Mouse (Mus musculus): ENCODE results near the gene Hoxd9. TPM values are rescaled to one million over a fixed set of nuclear protein-coding genes. Genes with fewer than 3 reads are reported as not detected.

Gene Hoxd9
- polyA plus RNA-seq, 1 experiment from 2014 or later: not detected

DNA sequence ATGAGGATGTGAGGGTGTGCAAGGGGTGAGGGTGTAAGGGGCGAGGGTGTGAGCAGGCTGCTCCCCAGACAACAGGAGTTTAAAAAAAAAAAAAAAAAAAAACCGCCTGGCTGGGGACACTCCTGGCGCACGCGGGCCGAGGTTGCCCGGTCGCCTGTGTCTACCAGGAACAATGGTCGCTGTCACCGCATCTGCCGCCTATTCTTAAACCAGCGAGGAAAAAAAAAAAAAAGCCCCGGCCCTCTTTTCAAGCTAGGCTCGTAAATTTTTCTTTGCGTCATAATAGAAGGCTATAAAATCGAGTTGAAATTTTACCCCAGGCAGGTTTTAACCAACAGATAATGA, 35.8 kb downstream of the Hoxd9 start:
- Histone ChIP-seq H3K36me3 (no peaks in the 10 kb centered on the region), H3K9ac (no peak overlapping the region), H3K27ac (replicated peaks) (no peak overlapping the region), H3K4me2 (no peak overlapping the region), H3K27me3 (replicated peaks) (peaks cover 100% of the 10 kb centered on the region), H3K4me3 (no peak overlapping the region), H3K4me1 (peaks cover 13% of the 10 kb centered on the region; the same call in 1 of the 2 replicates), H3K9me3 (no peaks in the 10 kb centered on the region)
- 2% methylated on average over 14 of the region's 16 CpGs for WGBS
- no peak for ATAC-seq (ENCODE audit: extremely low read depth, insufficient number of reproducible peaks, low FRiP score, low TSS enrichment)

- no peak overlapping the region for H3K4me2 ChIP-seq
- no peaks in the 10 kb centered on the region for H3K9me3 ChIP-seq
- no peak overlapping the region for H3K9ac ChIP-seq
- H3K36me3 ChIP-seq: no peaks in the 10 kb centered on the region
- no peak for ATAC-seq (ENCODE audit: extremely low read depth, insufficient number of reproducible peaks, low FRiP score, low TSS enrichment)
- H3K27ac ChIP-seq (replicated peaks): no peak overlapping the region
- H3K4me3 ChIP-seq: no peak overlapping the region
- peaks cover 13% of the 10 kb centered on the region; the same call in 1 of the 2 replicates for H3K4me1 ChIP-seq
- WGBS: 4% methylated on average over 6 of the region's 6 CpGs
- peaks cover 100% of the 10 kb centered on the region for H3K27me3 ChIP-seq (replicated peaks)
Observed at GRCm38 (mm10) chr2:74733765-74734164, 36.2 kb downstream of the Hoxd9 start.

DNA sequence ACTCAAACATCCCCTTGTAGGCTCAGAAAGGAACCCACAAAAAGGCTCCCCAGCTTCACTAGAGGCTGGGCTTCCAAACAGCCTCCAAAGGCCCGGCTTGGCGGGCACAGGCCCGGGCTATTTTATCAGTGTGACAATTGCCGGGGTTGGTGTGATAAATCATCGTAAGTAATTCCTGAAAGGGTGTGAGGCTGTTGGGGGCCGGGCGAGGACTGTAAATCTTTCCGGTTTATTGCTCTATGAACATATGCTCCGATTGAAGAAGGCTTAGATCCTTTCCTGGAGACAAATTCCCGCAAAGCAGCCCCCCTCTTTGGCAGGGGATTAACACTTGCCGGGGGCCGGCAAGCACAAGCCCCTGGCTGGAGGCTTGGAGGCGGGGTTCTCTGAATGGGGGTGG, 36.9 kb downstream of the Hoxd9 start:
- Histone ChIP-seq H3K27me3 (replicated peaks) (peaks cover 100% of the 10 kb centered on the region), H3K4me2 (no peak overlapping the region), H3K9me3 (no peaks in the 10 kb centered on the region), H3K36me3 (no peaks in the 10 kb centered on the region), H3K27ac (replicated peaks) (no peak overlapping the region), H3K4me3 (no peak overlapping the region), H3K9ac (no peak overlapping the region), H3K4me1 (peaks cover 13% of the 10 kb centered on the region; the same call in 1 of the 2 replicates)
- no peak for ATAC-seq (ENCODE audit: extremely low read depth, insufficient number of reproducible peaks, low FRiP score, low TSS enrichment)
- 3% methylated on average over 13 of the region's 13 CpGs for WGBS

DNA sequence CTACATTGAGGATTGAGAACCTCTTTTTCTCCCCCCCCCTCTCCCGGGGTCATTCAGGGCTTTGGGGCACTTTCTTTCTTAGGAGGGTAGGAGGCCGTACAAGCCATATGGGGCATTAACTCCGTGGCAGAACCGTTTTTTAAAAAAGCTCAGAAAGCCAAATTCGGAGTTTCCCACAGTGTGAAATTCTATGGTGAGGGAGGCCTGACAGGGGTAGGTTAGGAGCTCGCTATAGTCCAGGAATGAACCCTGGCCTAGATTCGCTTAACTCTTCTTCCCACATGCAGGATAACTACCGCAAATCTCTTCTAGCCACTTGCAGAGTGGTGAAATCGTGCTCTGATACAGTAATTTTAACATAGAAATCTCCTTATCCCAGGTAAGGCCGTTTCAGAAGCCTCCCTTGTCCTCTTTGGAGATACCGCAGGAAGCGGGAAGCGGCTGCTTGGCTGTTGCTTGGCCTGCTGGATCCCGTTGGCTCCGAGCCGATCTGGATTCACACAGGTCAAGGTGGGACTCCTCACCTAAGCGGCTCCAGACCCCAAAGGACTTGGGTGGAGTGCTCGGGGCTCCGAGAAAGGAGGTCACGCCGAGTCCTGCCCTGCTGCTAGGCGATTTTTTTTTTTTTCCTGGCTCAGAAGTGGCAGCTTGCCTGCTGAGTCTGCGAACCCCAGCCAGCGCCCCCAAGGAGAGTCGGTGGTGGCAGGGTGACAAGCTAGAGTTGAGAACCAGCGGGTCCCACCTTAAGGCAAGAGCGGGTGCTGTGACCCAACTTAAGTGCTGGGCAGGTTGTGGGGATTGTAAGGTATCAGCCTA, 37.7 kb downstream of the Hoxd9 start:
- no peak for ATAC-seq (ENCODE audit: extremely low read depth, insufficient number of reproducible peaks, low FRiP score, low TSS enrichment)
- 3% methylated on average over 27 of the region's 27 CpGs for WGBS
- H3K9me3 ChIP-seq: no peaks in the 10 kb centered on the region
- H3K36me3 ChIP-seq: no peaks in the 10 kb centered on the region
- H3K4me2 ChIP-seq: peak overlapping the region; percentile 53; the same call in 1 of the 2 replicates
- H3K27ac ChIP-seq (replicated peaks): no peak overlapping the region
- peaks cover 14% of the 10 kb centered on the region for H3K4me1 ChIP-seq
- H3K4me3 ChIP-seq: peak overlapping the region; percentile 29; the same call in 1 of the 2 replicates
- peaks cover 100% of the 10 kb centered on the region for H3K27me3 ChIP-seq (replicated peaks)
- H3K9ac ChIP-seq: no peak overlapping the region

GRCm38 (mm10) chr2:74735851-74736687, 38.5 kb downstream of the Hoxd9 start:
- H3K4me2 ChIP-seq: peak overlapping the region; percentile 53
- peaks cover 99% of the 10 kb centered on the region for H3K27me3 ChIP-seq (replicated peaks)
- H3K27ac ChIP-seq (replicated peaks): no peak overlapping the region
- 0 out of 2 replicates have a peak overlapping the region, but pooled peaks have one; percentile 24 for H3K9ac ChIP-seq
- H3K9me3 ChIP-seq: no peaks in the 10 kb centered on the region
- no peaks in the 10 kb centered on the region for H3K36me3 ChIP-seq
- peak overlapping the region; percentile 29 for H3K4me3 ChIP-seq
- under 1% methylated on average over 42 of the region's 42 CpGs for WGBS
- H3K4me1 ChIP-seq: peaks cover 19% of the 10 kb centered on the region
- no peak for ATAC-seq (ENCODE audit: extremely low read depth, insufficient number of reproducible peaks, low FRiP score, low TSS enrichment)

DNA sequence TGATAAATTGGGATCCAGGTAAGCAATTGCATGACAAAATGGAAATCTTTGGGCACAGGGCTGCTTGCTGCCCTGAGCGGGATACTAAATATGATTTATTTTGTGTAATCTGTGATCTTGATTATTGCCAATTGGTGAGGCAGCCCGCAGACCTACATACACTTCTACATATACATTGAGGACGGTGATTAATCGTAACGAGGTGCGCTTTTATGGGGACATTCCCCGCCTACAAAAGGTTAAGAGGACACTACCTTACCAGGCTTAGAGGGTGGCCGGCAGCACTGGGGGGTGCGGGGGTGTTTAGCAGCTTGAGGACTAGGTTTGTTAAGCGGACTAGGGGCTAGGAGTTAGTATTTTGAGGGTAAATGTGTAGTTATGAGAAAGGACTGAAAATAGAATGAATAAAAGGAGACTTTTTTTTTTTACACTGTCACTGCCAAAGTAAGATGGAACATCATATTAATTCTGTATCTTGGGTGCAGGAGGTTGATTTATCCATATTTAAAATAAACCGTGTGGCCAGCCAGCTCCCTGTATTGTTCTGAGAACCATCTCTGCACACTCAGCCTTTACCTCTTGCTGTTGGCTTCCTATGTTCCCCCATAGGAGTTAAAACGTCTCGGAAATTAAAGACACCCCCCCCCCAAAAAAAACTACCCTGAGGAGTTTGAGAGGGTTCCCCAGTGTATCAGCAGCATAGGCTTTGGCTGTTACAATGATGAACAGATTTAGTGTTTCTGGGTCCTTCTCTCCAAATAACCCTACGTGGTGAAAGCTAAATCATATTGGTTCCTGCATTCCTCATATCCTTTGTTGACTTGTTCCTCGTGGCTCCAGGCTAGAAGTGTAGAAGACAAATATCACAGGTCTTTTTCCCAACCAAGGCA, 39.4 kb downstream of the Hoxd9 start:
- 4% methylated on average over 15 of the region's 15 CpGs for WGBS
- Histone ChIP-seq H3K4me1 (peaks cover 19% of the 10 kb centered on the region), H3K27ac (replicated peaks) (no peak overlapping the region), H3K27me3 (replicated peaks) (peaks cover 99% of the 10 kb centered on the region), H3K4me3 (peak overlapping the region; percentile 29), H3K4me2 (no peak overlapping the region), H3K9me3 (no peaks in the 10 kb centered on the region), H3K36me3 (no peaks in the 10 kb centered on the region), H3K9ac (no peak overlapping the region)
- no peak for ATAC-seq (ENCODE audit: extremely low read depth, insufficient number of reproducible peaks, low FRiP score, low TSS enrichment)

DNA sequence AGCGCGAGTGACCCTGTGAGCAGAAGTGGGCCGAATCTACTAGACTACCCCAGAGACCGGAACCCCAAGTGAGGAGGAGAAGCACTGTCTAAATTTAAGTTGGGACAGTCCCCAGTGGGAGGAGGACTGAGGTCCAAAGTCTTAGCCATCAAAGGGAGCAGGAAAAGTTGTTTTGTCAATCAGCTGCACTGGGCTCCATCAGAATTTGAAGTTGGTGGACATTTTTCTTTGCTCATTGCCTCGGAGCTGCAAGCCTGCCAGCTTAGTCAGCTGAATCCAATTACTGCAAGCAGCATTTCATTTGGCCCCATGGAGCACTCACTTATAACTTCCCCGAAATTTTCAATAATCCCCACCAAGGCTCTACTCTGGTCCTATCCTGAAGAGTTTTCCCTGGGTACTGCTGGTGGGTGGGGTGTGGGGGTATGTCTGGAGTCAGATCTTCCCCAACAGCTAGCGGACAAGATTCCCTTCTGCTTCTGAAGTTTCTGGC, 40.1 kb downstream of the Hoxd9 start:
- Histone ChIP-seq H3K27me3 (replicated peaks) (peaks cover 99% of the 10 kb centered on the region), H3K9ac (no peak overlapping the region), H3K9me3 (no peaks in the 10 kb centered on the region), H3K4me1 (peaks cover 14% of the 10 kb centered on the region), H3K36me3 (no peaks in the 10 kb centered on the region), H3K4me2 (no peak overlapping the region), H3K4me3 (0 out of 2 replicates have a peak overlapping the region, but pooled peaks have one; percentile 8), H3K27ac (replicated peaks) (no peak overlapping the region)
- no peak for ATAC-seq (ENCODE audit: extremely low read depth, insufficient number of reproducible peaks, low FRiP score, low TSS enrichment)
- 6% methylated on average over 7 of the region's 7 CpGs for WGBS

DNA sequence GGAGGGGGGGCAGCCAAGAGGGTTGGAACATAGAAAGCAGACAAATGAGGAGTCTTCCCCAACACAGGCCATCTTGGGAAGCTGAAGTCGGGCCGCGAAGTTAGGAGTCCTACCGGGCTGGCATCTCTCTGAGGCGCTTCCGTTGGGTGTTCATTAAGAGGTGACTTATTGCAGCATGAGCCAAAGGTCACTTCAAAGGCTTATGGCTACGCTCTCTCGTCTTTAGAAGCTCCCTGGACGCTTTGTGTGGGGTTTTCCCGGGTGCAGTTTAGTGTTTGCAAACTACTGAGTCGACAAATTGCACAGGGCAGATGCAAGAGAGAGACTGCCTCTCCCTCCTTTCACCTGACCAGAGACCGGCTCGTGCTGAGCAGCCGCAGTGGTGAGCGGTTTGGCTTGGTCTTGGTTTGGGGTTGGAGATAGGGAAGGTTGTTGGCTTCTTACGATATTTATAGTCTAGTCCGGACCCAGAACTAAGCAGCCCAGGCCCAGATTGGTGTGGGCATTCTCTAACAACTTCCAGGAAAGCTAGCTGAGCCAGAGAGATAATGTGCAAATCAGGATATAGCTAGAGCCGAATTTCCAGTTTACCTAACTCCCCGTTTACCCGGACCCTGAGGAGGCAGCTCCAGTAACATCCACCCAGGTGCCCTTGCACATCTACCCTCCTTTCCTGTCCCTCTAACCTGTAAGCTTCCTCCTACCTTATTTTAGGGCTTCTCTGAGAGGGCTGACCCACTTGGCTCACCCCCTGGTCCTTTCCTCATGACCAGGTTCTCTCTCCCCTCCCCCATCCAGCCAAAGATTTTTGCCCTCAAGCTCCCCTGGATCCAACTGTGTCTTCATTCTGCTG, 41.3 kb downstream of the Hoxd9 start:
- Histone ChIP-seq H3K9me3 (no peaks in the 10 kb centered on the region), H3K4me3 (no peak overlapping the region), H3K9ac (no peak overlapping the region), H3K36me3 (no peaks in the 10 kb centered on the region), H3K4me1 (peaks cover 12% of the 10 kb centered on the region), H3K27ac (replicated peaks) (no peak overlapping the region), H3K27me3 (replicated peaks) (peaks cover 99% of the 10 kb centered on the region), H3K4me2 (no peak overlapping the region)
- ATAC-seq (ENCODE audit: extremely low read depth, insufficient number of reproducible peaks, low FRiP score, low TSS enrichment): no peak
- WGBS: 2% methylated on average over 20 of the region's 20 CpGs

DNA sequence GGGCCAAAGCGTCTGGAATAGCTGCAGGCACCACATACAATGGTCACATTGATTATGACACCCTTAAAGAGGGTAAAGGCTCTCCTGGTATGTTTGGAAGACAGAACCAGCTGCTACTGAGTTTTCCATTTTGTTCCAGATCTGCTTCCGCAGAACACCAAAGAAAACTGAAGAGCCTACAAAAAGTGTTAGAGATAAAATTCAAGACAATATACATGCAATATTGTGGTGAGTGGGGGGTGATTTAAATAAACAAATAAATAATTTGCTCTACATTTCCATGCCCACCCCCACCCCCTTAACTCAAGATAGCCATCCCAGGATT, 41.9 kb downstream of the Hoxd9 start:
- Histone ChIP-seq H3K27ac (replicated peaks) (no peak overlapping the region), H3K4me3 (no peak overlapping the region), H3K4me1 (peaks cover 12% of the 10 kb centered on the region), H3K27me3 (replicated peaks) (peaks cover 99% of the 10 kb centered on the region), H3K9ac (no peak overlapping the region), H3K9me3 (no peaks in the 10 kb centered on the region), H3K36me3 (no peaks in the 10 kb centered on the region), H3K4me2 (no peak overlapping the region)
- WGBS: 9% methylated on average over 2 of the region's 2 CpGs
- no peak for ATAC-seq (ENCODE audit: extremely low read depth, insufficient number of reproducible peaks, low FRiP score, low TSS enrichment)

- Histone ChIP-seq H3K4me2 (peak overlapping the region; percentile 48; the same call in 1 of the 2 replicates), H3K4me3 (peak overlapping the region; percentile 24; the same call in 1 of the 2 replicates)
Observed at GRCm38 (mm10) chr2:74739869-74740268, 42.3 kb downstream of the Hoxd9 start.

More at GRCm38 (mm10) chr2:74739869-74740268, 42.3 kb downstream of the Hoxd9 start:
- ATAC-seq (ENCODE audit: extremely low read depth, insufficient number of reproducible peaks, low FRiP score, low TSS enrichment): no peak
- no peaks in the 10 kb centered on the region for H3K36me3 ChIP-seq
- WGBS: 4% methylated on average over 14 of the region's 14 CpGs
- peaks cover 12% of the 10 kb centered on the region for H3K4me1 ChIP-seq
- no peak overlapping the region for H3K27ac ChIP-seq (replicated peaks)
- H3K27me3 ChIP-seq (replicated peaks): peaks cover 99% of the 10 kb centered on the region
- H3K9me3 ChIP-seq: no peaks in the 10 kb centered on the region
- no peak overlapping the region for H3K9ac ChIP-seq
